Mouse (Mus musculus): ENCODE measurements around the gene Ly75. TPM values are rescaled to one million over a fixed set of nuclear protein-coding genes. Genes with fewer than 3 reads are reported as not detected.

The Ly75 gene
- polyA plus RNA-seq, 1 experiment, result 13.7 TPM

- Histone ChIP-seq H3K4me3 (ENCODE audit: insufficient read depth, low read length) (no peak overlapping the region), H3K27ac (ENCODE audit: insufficient read depth, low read length) (no peak overlapping the region), H3K4me1 (ENCODE audit: control insufficient read depth, insufficient read depth, low read length) (no peaks in the 10 kb centered on the region)
- TF ChIP-seq POLR2A (IDR thresholded peaks at IDR 0.05; ENCODE audit: low read depth, low read length) (no peak), CTCF (IDR thresholded peaks at IDR 0.05; ENCODE audit: borderline replicate concordance, insufficient read depth, low read length) (no peak)
Observed at GRCm38 (mm10) chr2:60375608-60376107, 7.4 kb downstream of the Ly75 start.

GRCm38 (mm10) chr2:60375126-60375525 lies 8.0 kb downstream of the Ly75 start:
- Histone ChIP-seq H3K27ac (ENCODE audit: insufficient read depth, low read length) (no peak overlapping the region), H3K4me1 (ENCODE audit: control insufficient read depth, insufficient read depth, low read length) (peaks cover under 1% of the 10 kb centered on the region; the same call in 1 of the 2 replicates), H3K4me3 (ENCODE audit: insufficient read depth, low read length) (no peak overlapping the region)
- TF ChIP-seq POLR2A (IDR thresholded peaks at IDR 0.05; ENCODE audit: low read depth, low read length) (no peak), CTCF (IDR thresholded peaks at IDR 0.05; ENCODE audit: borderline replicate concordance, insufficient read depth, low read length) (no peak)

GRCm38 (mm10) chr2:60370188-60370587 lies 12.9 kb downstream of the Ly75 start:
- TF ChIP-seq CTCF (IDR thresholded peaks at IDR 0.05; ENCODE audit: borderline replicate concordance, insufficient read depth, low read length), result no peak
- TF ChIP-seq POLR2A (IDR thresholded peaks at IDR 0.05; ENCODE audit: low read depth, low read length), result no peak
- Histone ChIP-seq H3K27ac (ENCODE audit: insufficient read depth, low read length) (peak overlapping the region; percentile 85), H3K4me3 (ENCODE audit: insufficient read depth, low read length) (no peak overlapping the region), H3K4me1 (ENCODE audit: control insufficient read depth, insufficient read depth, low read length) (peaks cover 9% of the 10 kb centered on the region; the same call in 1 of the 2 replicates)

- no peak for TF ChIP-seq CTCF (IDR thresholded peaks at IDR 0.05; ENCODE audit: borderline replicate concordance, insufficient read depth, low read length)
- no peak for TF ChIP-seq POLR2A (IDR thresholded peaks at IDR 0.05; ENCODE audit: low read depth, low read length)
- peaks cover 9% of the 10 kb centered on the region; the same call in 1 of the 2 replicates for H3K4me1 ChIP-seq (ENCODE audit: control insufficient read depth, insufficient read depth, low read length)
- peak overlapping the region; percentile 85 for H3K27ac ChIP-seq (ENCODE audit: insufficient read depth, low read length)
- H3K4me3 ChIP-seq (ENCODE audit: insufficient read depth, low read length), result no peak overlapping the region
Observed at GRCm38 (mm10) chr2:60369454-60369853, 13.6 kb downstream of the Ly75 start.

- TF ChIP-seq CTCF (IDR thresholded peaks at IDR 0.05; ENCODE audit: borderline replicate concordance, insufficient read depth, low read length), result no peak
- no peak for TF ChIP-seq POLR2A (IDR thresholded peaks at IDR 0.05; ENCODE audit: low read depth, low read length)
- no peak overlapping the region for H3K4me3 ChIP-seq (ENCODE audit: insufficient read depth, low read length)
- H3K4me1 ChIP-seq (ENCODE audit: control insufficient read depth, insufficient read depth, low read length), result peaks cover 9% of the 10 kb centered on the region; the same call in 1 of the 2 replicates
- no peak overlapping the region for H3K27ac ChIP-seq (ENCODE audit: insufficient read depth, low read length)
Observed at GRCm38 (mm10) chr2:60367871-60368270, 15.2 kb downstream of the Ly75 start.

- Histone ChIP-seq H3K4me3 (ENCODE audit: insufficient read depth, low read length) (no peak overlapping the region), H3K4me1 (ENCODE audit: control insufficient read depth, insufficient read depth, low read length) (peaks cover 9% of the 10 kb centered on the region; the same call in 1 of the 2 replicates), H3K27ac (ENCODE audit: insufficient read depth, low read length) (no peak overlapping the region)
- TF ChIP-seq POLR2A (IDR thresholded peaks at IDR 0.05; ENCODE audit: low read depth, low read length) (no peak), CTCF (IDR thresholded peaks at IDR 0.05; ENCODE audit: borderline replicate concordance, insufficient read depth, low read length) (no peak)
Observed at GRCm38 (mm10) chr2:60367204-60367603, 15.9 kb downstream of the Ly75 start.

GRCm38 (mm10) chr2:60365820-60366610 lies 17.1 kb downstream of the Ly75 start:
- no peak overlapping the region for H3K27ac ChIP-seq (ENCODE audit: insufficient read depth, low read length)
- no peak for TF ChIP-seq POLR2A (IDR thresholded peaks at IDR 0.05; ENCODE audit: low read depth, low read length)
- no peak for TF ChIP-seq CTCF (IDR thresholded peaks at IDR 0.05; ENCODE audit: borderline replicate concordance, insufficient read depth, low read length)
- H3K4me1 ChIP-seq (ENCODE audit: control insufficient read depth, insufficient read depth, low read length), result peaks cover 9% of the 10 kb centered on the region; the same call in 1 of the 2 replicates
- H3K4me3 ChIP-seq (ENCODE audit: insufficient read depth, low read length), result no peak overlapping the region

- TF ChIP-seq POLR2A (IDR thresholded peaks at IDR 0.05; ENCODE audit: low read depth, low read length) (no peak), CTCF (IDR thresholded peaks at IDR 0.05; ENCODE audit: borderline replicate concordance, insufficient read depth, low read length) (no peak)
Observed at GRCm38 (mm10) chr2:60365138-60365775, 17.8 kb downstream of the Ly75 start.

GRCm38 (mm10) chr2:60362146-60362545 lies 21.0 kb downstream of the Ly75 start:
- H3K27ac ChIP-seq (ENCODE audit: insufficient read depth, low read length), result no peak overlapping the region
- TF ChIP-seq POLR2A (IDR thresholded peaks at IDR 0.05; ENCODE audit: low read depth, low read length) (no peak), CTCF (IDR thresholded peaks at IDR 0.05; ENCODE audit: borderline replicate concordance, insufficient read depth, low read length) (no peak)
- no peaks in the 10 kb centered on the region for H3K4me1 ChIP-seq (ENCODE audit: control insufficient read depth, insufficient read depth, low read length)
- no peak overlapping the region for H3K4me3 ChIP-seq (ENCODE audit: insufficient read depth, low read length)

More at GRCm38 (mm10) chr2:60365138-60365775, 17.8 kb downstream of the Ly75 start:
- no peak overlapping the region for H3K4me3 ChIP-seq (ENCODE audit: insufficient read depth, low read length)
- H3K27ac ChIP-seq (ENCODE audit: insufficient read depth, low read length), result no peak overlapping the region
- H3K4me1 ChIP-seq (ENCODE audit: control insufficient read depth, insufficient read depth, low read length), result peaks cover 9% of the 10 kb centered on the region; the same call in 1 of the 2 replicates
